Mouse (Mus musculus) hindbrain, embryonic 12.5 days (tissue): ENCODE results near the gene Gm10234. TPM values are rescaled to one million over a fixed set of nuclear protein-coding genes. Genes with fewer than 3 reads are reported as not detected.

Source experiments
- polyA plus RNA-seq: library from polyadenylated mRNA; unstranded; fragments of >200 nt; fragmentation: Nextera tagmentation; extraction: Ambion mirVana; gene quantifications from 2 replicates; pipeline ENCODE4 v1.2.1, GENCODE M21; 2016

Gene Gm10234
- polyA plus RNA-seq, 1 experiment from 2014 or later, result not detected

Other genes with a start within 250 kb of the Gm10234 start
- gene Kbtbd8, start 204.9 kb upstream of the Gm10234 start, polyA plus RNA-seq, result 6.2 TPM in 2 replicates